Mouse (Mus musculus): ENCODE data around the gene Podxl. TPM values are rescaled to one million over a fixed set of nuclear protein-coding genes. Genes with fewer than 3 reads are reported as not detected.

The Podxl gene
- total and polyA plus RNA-seq, 2 experiments from 2014 or later = 6.4 to 15.7 TPM

DNA sequence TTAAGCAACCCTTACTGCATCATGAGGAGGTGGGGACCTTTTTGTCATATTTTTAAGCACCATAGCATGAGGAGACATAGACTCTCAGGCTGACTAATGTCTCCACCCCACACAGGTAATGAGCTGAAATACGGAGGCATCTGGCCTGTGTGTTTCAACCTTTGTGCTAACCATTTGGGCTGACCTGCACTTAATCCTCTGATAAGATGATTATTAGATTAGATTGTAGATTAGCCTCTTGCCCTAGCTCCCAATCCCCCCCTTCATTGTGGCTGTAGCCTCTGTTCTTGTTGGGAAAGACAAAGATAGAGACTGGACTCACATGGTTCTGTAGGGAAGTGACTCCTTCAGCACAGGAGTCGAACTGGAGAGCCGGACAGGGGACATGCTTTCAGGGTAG, 27.9 kb upstream of the Podxl start:
- no peak overlapping the region for H3K9ac ChIP-seq (replicated peaks; ENCODE audit: low read length)
- no peak for TF ChIP-seq CTCF (IDR thresholded peaks at IDR 0.05; ENCODE audit: low read depth)
- no peaks in the 10 kb centered on the region for H3K9me3 ChIP-seq (ENCODE audit: low read length)
- no peaks in the 10 kb centered on the region for H3K27me3 ChIP-seq (ENCODE audit: insufficient read depth, low read length)
- no peak overlapping the region for H3K4me2 ChIP-seq (ENCODE audit: low read depth, low read length)
- 0 out of 2 replicates have a peak, but pooled peaks cover 6% of the 10 kb centered on the region for H3K4me1 ChIP-seq (ENCODE audit: insufficient read depth, low read length)
- WGBS = 88% methylated on average over 3 of the region's 3 CpGs
- DNase-seq (ENCODE audit: low spot score) (no peak), ATAC-seq (no peak)
- H3K27ac ChIP-seq = no peak overlapping the region
- H3K36me3 ChIP-seq (ENCODE audit: insufficient read depth, low read length) = no peaks in the 10 kb centered on the region
- H3K4me3 ChIP-seq (ENCODE audit: low read length) = no peak overlapping the region

- H3K27me3 ChIP-seq (ENCODE audit: insufficient read depth, low read length) = no peaks in the 10 kb centered on the region
- H3K27ac ChIP-seq = no peak overlapping the region
- H3K9me3 ChIP-seq (ENCODE audit: low read length) = no peaks in the 10 kb centered on the region
- no peak for TF ChIP-seq CTCF (IDR thresholded peaks at IDR 0.05; ENCODE audit: low read depth)
- H3K4me3 ChIP-seq (ENCODE audit: low read length) = no peak overlapping the region
- DNase-seq (ENCODE audit: low spot score) (no peak), ATAC-seq (no peak)
- H3K4me2 ChIP-seq (ENCODE audit: low read depth, low read length) = no peak overlapping the region
- WGBS = 87% methylated on average over 2 of the region's 2 CpGs
- H3K4me1 ChIP-seq (ENCODE audit: insufficient read depth, low read length) = no peaks in the 10 kb centered on the region
- H3K36me3 ChIP-seq (ENCODE audit: insufficient read depth, low read length) = no peaks in the 10 kb centered on the region
- no peak overlapping the region for H3K9ac ChIP-seq (replicated peaks; ENCODE audit: low read length)
Measured at GRCm38 (mm10) chr6:31590754-31591153, 27.0 kb upstream of the Podxl start.

DNA sequence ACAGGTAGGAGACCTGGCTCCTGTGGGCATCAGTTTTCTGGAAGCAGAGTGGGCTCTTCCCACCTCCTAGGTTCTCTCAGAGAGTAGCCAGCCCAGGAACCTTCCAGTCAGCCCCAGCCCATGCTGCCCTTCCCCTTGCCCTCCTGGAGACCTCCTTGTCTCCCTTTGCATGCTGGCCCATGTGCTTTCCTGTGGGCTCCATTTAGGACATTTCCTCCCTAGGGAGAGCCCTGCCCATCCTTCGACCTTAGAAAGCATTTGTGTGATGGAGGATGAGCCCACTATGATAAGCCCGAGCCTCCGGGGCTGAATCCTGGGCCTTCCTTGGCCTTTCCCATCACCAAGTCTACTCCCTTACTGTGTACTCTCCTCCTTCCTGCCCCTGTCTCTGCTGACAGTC, 25.5 kb upstream of the Podxl start:
- Histone ChIP-seq H3K36me3 (ENCODE audit: insufficient read depth, low read length) (no peaks in the 10 kb centered on the region), H3K9me3 (ENCODE audit: low read length) (no peaks in the 10 kb centered on the region), H3K27me3 (ENCODE audit: insufficient read depth, low read length) (no peaks in the 10 kb centered on the region), H3K27ac (no peak overlapping the region), H3K9ac (replicated peaks; ENCODE audit: low read length) (no peak overlapping the region), H3K4me3 (ENCODE audit: low read length) (no peak overlapping the region), H3K4me1 (ENCODE audit: insufficient read depth, low read length) (no peaks in the 10 kb centered on the region), H3K4me2 (ENCODE audit: low read depth, low read length) (no peak overlapping the region)
- no peak for DNase-seq (ENCODE audit: low spot score)
- ATAC-seq = no peak
- no peak for TF ChIP-seq CTCF (IDR thresholded peaks at IDR 0.05; ENCODE audit: low read depth)
- 68% methylated on average over 3 of the region's 3 CpGs for WGBS

- DNase-seq (ENCODE audit: low spot score) (no peak), ATAC-seq (no peak)
- H3K27ac ChIP-seq = no peak overlapping the region
- H3K4me1 ChIP-seq (ENCODE audit: insufficient read depth, low read length) = no peaks in the 10 kb centered on the region
- H3K9ac ChIP-seq (replicated peaks; ENCODE audit: low read length) = no peak overlapping the region
- H3K9me3 ChIP-seq (ENCODE audit: low read length) = no peaks in the 10 kb centered on the region
- TF ChIP-seq CTCF (IDR thresholded peaks at IDR 0.05; ENCODE audit: low read depth) = no peak
- H3K4me2 ChIP-seq (ENCODE audit: low read depth, low read length) = no peak overlapping the region
- H3K4me3 ChIP-seq (ENCODE audit: low read length) = no peak overlapping the region
- no peaks in the 10 kb centered on the region for H3K27me3 ChIP-seq (ENCODE audit: insufficient read depth, low read length)
- WGBS = 80% methylated on average over 4 of the region's 4 CpGs
- H3K36me3 ChIP-seq (ENCODE audit: insufficient read depth, low read length) = no peaks in the 10 kb centered on the region
Measured at GRCm38 (mm10) chr6:31587655-31588054, 23.9 kb upstream of the Podxl start.

DNA sequence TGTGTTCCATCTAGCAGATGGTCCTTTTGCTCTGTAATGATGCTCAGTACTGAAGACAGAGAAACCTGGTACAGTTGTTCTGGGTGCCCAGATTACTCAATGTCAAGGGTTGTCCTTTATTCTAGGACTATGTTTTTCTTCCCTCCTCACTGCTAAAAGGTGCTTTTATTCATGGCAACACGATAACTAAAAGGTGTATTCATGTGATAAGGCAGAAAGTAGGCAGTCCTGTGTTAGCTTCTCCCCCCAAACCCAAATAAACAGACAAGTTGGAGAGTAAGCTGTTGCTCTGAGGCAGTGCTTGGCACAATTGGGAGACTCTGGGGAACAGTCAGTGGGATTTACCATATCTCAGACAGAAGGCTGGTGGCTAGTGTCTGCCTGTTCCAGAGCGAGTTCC, 22.3 kb upstream of the Podxl start:
- H3K4me3 ChIP-seq (ENCODE audit: low read length) = no peak overlapping the region
- H3K27ac ChIP-seq = no peak overlapping the region
- no peak overlapping the region for H3K4me2 ChIP-seq (ENCODE audit: low read depth, low read length)
- H3K4me1 ChIP-seq (ENCODE audit: insufficient read depth, low read length) = no peaks in the 10 kb centered on the region
- DNase-seq (ENCODE audit: low spot score) (no peak), ATAC-seq (no peak)
- no peak for TF ChIP-seq CTCF (IDR thresholded peaks at IDR 0.05; ENCODE audit: low read depth)
- no peaks in the 10 kb centered on the region for H3K27me3 ChIP-seq (ENCODE audit: insufficient read depth, low read length)
- WGBS = 87% methylated on average over 2 of the region's 2 CpGs
- H3K36me3 ChIP-seq (ENCODE audit: insufficient read depth, low read length) = no peaks in the 10 kb centered on the region
- no peak overlapping the region for H3K9ac ChIP-seq (replicated peaks; ENCODE audit: low read length)
- H3K9me3 ChIP-seq (ENCODE audit: low read length) = no peaks in the 10 kb centered on the region

GRCm38 (mm10) chr6:31576151-31576550, 12.4 kb upstream of the Podxl start:
- ATAC-seq (no peak), DNase-seq (ENCODE audit: low spot score) (no peak)
- 74% methylated on average over 9 of the region's 9 CpGs for WGBS
- no peak overlapping the region for H3K9ac ChIP-seq (replicated peaks; ENCODE audit: low read length)
- H3K4me2 ChIP-seq (ENCODE audit: low read depth, low read length) = no peak overlapping the region
- no peaks in the 10 kb centered on the region for H3K36me3 ChIP-seq (ENCODE audit: insufficient read depth, low read length)
- H3K4me3 ChIP-seq (ENCODE audit: low read length) = no peak overlapping the region
- H3K9me3 ChIP-seq (ENCODE audit: low read length) = no peaks in the 10 kb centered on the region
- no peak for TF ChIP-seq CTCF (IDR thresholded peaks at IDR 0.05; ENCODE audit: low read depth)
- no peaks in the 10 kb centered on the region for H3K4me1 ChIP-seq (ENCODE audit: insufficient read depth, low read length)
- no peaks in the 10 kb centered on the region for H3K27me3 ChIP-seq (ENCODE audit: insufficient read depth, low read length)
- H3K27ac ChIP-seq = no peak overlapping the region

DNA sequence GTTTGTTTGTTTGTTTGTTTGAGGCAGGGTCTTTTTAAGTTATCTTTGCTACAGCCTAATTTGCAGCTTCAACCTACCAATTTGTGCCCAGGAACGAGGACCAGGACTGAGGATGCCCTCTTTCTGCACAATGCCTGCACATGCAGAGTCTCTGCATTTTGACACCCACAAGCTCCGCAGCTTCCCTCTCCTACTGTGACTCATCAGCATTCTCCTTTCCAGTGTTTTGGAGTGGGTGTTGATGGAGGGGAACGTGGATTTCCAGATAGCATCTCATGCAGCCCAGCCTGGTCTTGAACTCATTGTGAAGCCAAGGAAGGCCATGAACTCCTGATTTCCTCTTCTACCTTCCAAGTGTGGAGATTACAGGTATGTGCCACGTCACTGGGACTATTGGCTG, 11.3 kb upstream of the Podxl start:
- no peaks in the 10 kb centered on the region for H3K4me1 ChIP-seq (ENCODE audit: insufficient read depth, low read length)
- no peak overlapping the region for H3K9ac ChIP-seq (replicated peaks; ENCODE audit: low read length)
- ATAC-seq (no peak), DNase-seq (ENCODE audit: low spot score) (no peak)
- H3K4me3 ChIP-seq (ENCODE audit: low read length) = no peak overlapping the region
- no peaks in the 10 kb centered on the region for H3K27me3 ChIP-seq (ENCODE audit: insufficient read depth, low read length)
- no peak overlapping the region for H3K27ac ChIP-seq
- no peak for TF ChIP-seq CTCF (IDR thresholded peaks at IDR 0.05; ENCODE audit: low read depth)
- H3K36me3 ChIP-seq (ENCODE audit: insufficient read depth, low read length) = no peaks in the 10 kb centered on the region
- WGBS = 77% methylated on average over 4 of the region's 4 CpGs
- no peak overlapping the region for H3K4me2 ChIP-seq (ENCODE audit: low read depth, low read length)
- H3K9me3 ChIP-seq (ENCODE audit: low read length) = no peaks in the 10 kb centered on the region
